Mouse (Mus musculus): Measurements from ENCODE around the gene Oip5. TPM values are rescaled to one million over a fixed set of nuclear protein-coding genes. Genes with fewer than 3 reads are reported as not detected.

Gene Oip5
- polyA plus RNA-seq (2012; rRNA removed): 2.5 and 3.0 TPM in 2 replicates

GRCm38 (mm10) chr2:119618199-119618982 lies at the start of gene Oip5, which contains the start of gene Nusap1:
TSS of gene Oip5 (minus strand) at chr2:119618469.
TSS of gene Nusap1 (plus strand) at chr2:119618298.

GRCm38 (mm10) chr2:119662220-119663182 lies 44.2 kb upstream of the Oip5 start, which contains the start of gene Ndufaf1:
TSS of gene Ndufaf1 (minus strand) at chr2:119662827.

Other genes starting within 250 kb of the Oip5 start
- 2.0 and 2.6 TPM in 2 replicates for gene Ino80, start 140.8 kb downstream of the Oip5 start, polyA plus RNA-seq (2012; rRNA removed)
- 0.05 TPM in 1 of 2 replicates, not detected in the other for gene Exd1, start 70.8 kb downstream of the Oip5 start, polyA plus RNA-seq (2012; rRNA removed)
- gene Chp1, start 70.8 kb downstream of the Oip5 start, polyA plus RNA-seq (2012; rRNA removed): 70.6 and 77.7 TPM in 2 replicates
- 0.10 and 0.21 TPM in 2 replicates for gene Nusap1, start 171 bp downstream of the Oip5 start, polyA plus RNA-seq (2012; rRNA removed)
- 0.22 and 0.49 TPM in 2 replicates for gene Ndufaf1, start 44.4 kb upstream of the Oip5 start, polyA plus RNA-seq (2012; rRNA removed)
- gene Rtf1, start 56.6 kb upstream of the Oip5 start, polyA plus RNA-seq (2012; rRNA removed): 3.2 and 3.7 TPM in 2 replicates
- 10.1 and 12.8 TPM in 2 replicates for gene Itpka, start 123.9 kb upstream of the Oip5 start, polyA plus RNA-seq (2012; rRNA removed)
- 7.0 and 8.8 TPM in 2 replicates for gene Ltk, start 142.0 kb upstream of the Oip5 start, polyA plus RNA-seq (2012; rRNA removed)
- 14.0 and 14.1 TPM in 2 replicates for gene Rpap1, start 169.1 kb upstream of the Oip5 start, polyA plus RNA-seq (2012; rRNA removed)
- gene Tyro3, start 179.3 kb upstream of the Oip5 start, polyA plus RNA-seq (2012; rRNA removed): 18.0 and 21.9 TPM in 2 replicates

Measured in stomach, adult 2 months (tissue).